Mouse (Mus musculus) forebrain, postnatal 0 days (tissue): ENCODE measurements around the gene Slc41a2. TPM values are rescaled to one million over a fixed set of nuclear protein-coding genes. Genes with fewer than 3 reads are reported as not detected.
A peak's percentile ranks its signal among the peaks of the same experiment; 100 is the strongest.

Experiments
- ATAC-seq: fragments of 200-750 bp; cut with Nextera tagmentation; 2 replicates; pipeline ENCODE4 v1.8.0; 2017; ENCODE audit warnings: mild to moderate bottlenecking, moderate library complexity
- DNase-seq: peaks from one replicate; pipeline ENCODE4 v3.0.0-alpha.2; 2015
- H3K27ac ChIP-seq: fragments of 300-500 bp; sonication (generic); 2 replicates; pipeline ENCODE4 v1.5.1; 2014; ENCODE audit warnings: low read depth, mild to moderate bottlenecking, antibody characterized with exemption, low read length, moderate library complexity, mixed read lengths
- H3K27me3 ChIP-seq: fragments of 300-500 bp; sonication (generic); 2 replicates; pipeline ENCODE4 v1.6.1; 2014; ENCODE audit warnings: mild to moderate bottlenecking, low read length, mixed read lengths; ENCODE audit not compliant: insufficient read depth
- H3K36me3 ChIP-seq: fragments of 300-500 bp; sonication (generic); 2 replicates; pipeline ENCODE4 v1.6.1; 2014; ENCODE audit warnings: mild to moderate bottlenecking, moderate library complexity; ENCODE audit not compliant: insufficient read depth
- H3K4me1 ChIP-seq: fragments of 300-500 bp; sonication (generic); 2 replicates; pipeline ENCODE4 v1.6.1; 2014; ENCODE audit warnings: antibody characterized with exemption; ENCODE audit not compliant: insufficient read depth
- H3K4me2 ChIP-seq: fragments of 300-500 bp; sonication (generic); 2 replicates; pipeline ENCODE4 v1.6.1; 2014; ENCODE audit warnings: low read depth, mild to moderate bottlenecking, moderate library complexity
- H3K4me3 ChIP-seq: fragments of 300-500 bp; sonication (generic); 2 replicates; pipeline ENCODE4 v1.5.1; 2014; ENCODE audit warnings: low read depth, low read length, mixed read lengths
- H3K9ac ChIP-seq: fragments of 300-500 bp; sonication (generic); 2 replicates; pipeline ENCODE4 v1.6.1; 2014; ENCODE audit warnings: mild to moderate bottlenecking
- H3K9me3 ChIP-seq: fragments of 300-500 bp; sonication (generic); 2 replicates; pipeline ENCODE4 v1.6.1; 2016; ENCODE audit warnings: low read length
- CTCF ChIP-seq: sonication (generic); IDR thresholded peaks from 2 replicates; pipeline ENCODE4 v1.5.1; 2016; ENCODE audit warnings: antibody characterized with exemption, control low read depth, low read depth
- WGBS: fragments of 180-500 bp; shearing (Covaris S2); extraction: QIAGEN DNeasy Blood & Tissue Kit; methylation state at CpG from one replicate; pipeline ENCODE4 v1.1.7; 2014; 5-methylcytosine and 5-hydroxymethylcytosine counted together
- polyA plus RNA-seq: library from polyadenylated mRNA; unstranded; fragments of >200 nt; fragmentation: Nextera tagmentation; extraction: Ambion mirVana; gene quantifications from 2 replicates; pipeline ENCODE4 v1.2.1, GENCODE M21; 2015
- total RNA-seq: library from RNA; depleted of rRNA; stranded (reverse); fragments of >200 nt; gene quantifications from 2 replicates; pipeline ENCODE4 v1.2.3, GENCODE M21; 2014; rRNA removed

Slc41a2 gene
- total RNA-seq (22.3 and 23.8 TPM in 2 replicates), polyA plus RNA-seq (5.5 and 10.1 TPM in 2 replicates)

DNA sequence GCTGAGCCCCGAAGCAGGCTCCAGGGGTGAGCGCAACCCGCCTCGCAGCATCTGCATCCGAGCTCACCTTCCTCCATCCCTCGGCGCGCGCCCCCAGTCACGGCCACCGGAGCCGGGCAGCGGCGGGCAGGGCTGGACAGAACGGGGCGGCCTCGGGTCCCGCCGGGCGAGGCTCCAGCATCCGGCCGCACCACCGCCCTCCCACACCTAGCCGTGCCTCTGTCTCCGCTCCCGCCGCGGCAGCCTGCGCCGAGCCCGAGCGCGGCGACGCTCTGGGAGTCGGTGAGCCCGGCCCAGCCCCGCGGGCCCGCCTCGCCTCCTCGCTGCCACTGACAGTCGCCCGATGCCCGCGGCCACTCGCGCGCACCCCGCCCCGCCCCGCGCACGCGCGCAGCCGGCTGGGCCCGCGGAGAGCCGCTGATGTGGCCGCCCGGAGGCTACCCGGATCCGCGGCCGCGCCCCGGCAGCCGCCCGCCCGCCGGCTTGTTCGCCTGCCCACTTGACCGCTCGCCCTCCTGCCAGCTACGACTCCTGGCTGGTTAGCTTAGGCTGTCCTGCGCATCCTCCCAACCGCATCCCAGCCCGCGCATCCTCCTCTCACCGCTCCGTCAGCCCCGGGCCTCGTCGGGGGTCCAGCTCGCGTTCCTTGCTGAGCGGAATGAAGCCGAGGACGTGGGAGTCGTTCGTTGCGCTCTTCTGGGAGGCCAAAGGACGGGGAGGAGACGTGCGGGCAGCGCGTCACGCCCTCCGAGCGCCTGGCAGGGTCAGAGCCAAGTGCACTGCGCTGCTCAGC lies at the start of gene Slc41a2:
TSS of gene Slc41a2 (minus strand) at position 724 of the 793 bp plus-strand sequence.
- peak; percentile 73 for DNase-seq
- Histone ChIP-seq H3K4me2 (peak within 1 kb of the TSS; percentile 83), H3K4me3 (peak within 1 kb of the TSS; percentile 75), H3K9me3 (no peaks in the 10 kb centered on the region), H3K9ac (peak within 1 kb of the TSS; percentile 86), H3K36me3 (no peaks in the 10 kb centered on the region), H3K4me1 (no peaks in the 10 kb centered on the region), H3K27me3 (no peaks in the 10 kb centered on the region; the same call in 1 of the 2 replicates), H3K27ac (peak within 1 kb of the TSS; percentile 73)
- WGBS, result 1% methylated on average over 94 of the region's 102 CpGs
- peak; percentile 92 for ATAC-seq
- TF ChIP-seq CTCF, result no peak

DNA sequence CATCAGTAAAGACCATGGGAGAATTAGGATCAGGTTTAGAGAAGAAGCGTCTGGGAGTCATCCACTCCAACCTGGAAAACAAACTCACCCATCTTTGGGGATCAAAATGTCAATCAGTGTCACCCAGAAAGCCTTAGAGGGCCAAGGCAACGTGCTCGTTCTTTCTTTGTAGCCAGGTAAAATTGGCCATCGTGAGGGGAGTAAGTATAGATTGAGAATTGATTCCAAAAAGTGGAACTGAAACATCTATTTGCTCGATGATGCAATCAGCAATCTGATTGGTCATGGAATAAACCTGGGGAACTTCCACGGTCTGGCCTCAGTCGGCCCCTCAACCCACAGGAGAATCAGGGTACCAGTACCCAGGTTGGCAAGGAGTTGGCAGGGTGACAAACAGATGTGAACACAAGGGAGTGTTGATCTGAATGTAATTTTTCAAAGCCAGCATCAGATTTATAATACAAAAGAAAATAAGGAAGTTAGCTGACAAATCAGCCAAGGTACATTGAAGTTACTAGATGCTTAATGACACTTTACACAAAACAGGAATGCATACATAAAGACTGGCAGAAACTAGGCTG lies 47.7 kb upstream of the Slc41a2 start:
- no peak overlapping the region for H3K4me3 ChIP-seq
- H3K27me3 ChIP-seq, result no peaks in the 10 kb centered on the region
- no peak for TF ChIP-seq CTCF
- no peak overlapping the region for H3K9ac ChIP-seq
- 96% methylated on average over 7 of the region's 7 CpGs for WGBS
- no peak for ATAC-seq
- no peaks in the 10 kb centered on the region for H3K4me1 ChIP-seq
- no peak overlapping the region for H3K4me2 ChIP-seq
- peaks cover 8% of the 10 kb centered on the region; the same call in 1 of the 2 replicates for H3K36me3 ChIP-seq
- no peaks in the 10 kb centered on the region for H3K9me3 ChIP-seq
- DNase-seq, result no peak
- H3K27ac ChIP-seq, result no peak overlapping the region

DNA sequence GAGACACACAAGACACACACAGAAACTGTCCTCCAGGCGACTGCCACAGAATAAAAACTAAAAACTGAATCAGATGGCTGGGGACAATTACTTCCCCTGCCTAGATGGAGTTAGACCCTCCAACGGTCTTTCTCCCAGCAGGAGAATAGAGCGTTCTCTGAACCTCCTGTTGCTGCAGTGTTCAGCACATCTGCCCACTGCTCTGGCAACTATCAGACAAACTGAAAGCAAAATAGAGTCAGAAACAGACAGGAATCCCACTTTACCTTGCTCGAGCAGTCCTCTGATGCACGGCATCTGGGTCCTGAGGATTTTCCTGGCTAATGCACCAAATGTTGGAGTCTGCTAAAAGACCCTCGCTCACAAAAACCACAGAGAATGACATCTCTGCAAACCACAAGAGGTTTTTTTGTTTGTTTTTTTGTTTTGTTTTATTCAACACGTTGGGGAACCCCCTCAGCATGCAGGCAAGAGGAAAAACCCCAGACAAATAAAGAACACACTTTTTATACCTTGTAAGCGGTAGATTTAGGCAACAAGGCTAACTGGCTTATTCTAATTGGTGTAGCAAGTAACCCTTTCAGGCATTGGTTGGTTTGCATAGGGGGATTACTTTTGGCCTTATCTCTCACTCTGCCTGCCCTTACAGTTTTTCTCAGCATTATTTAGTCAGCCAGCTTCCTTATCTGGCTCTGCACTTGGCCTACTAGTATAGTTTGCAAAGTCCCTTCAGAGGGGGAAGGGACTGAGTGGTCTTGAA lies 47.0 kb upstream of the Slc41a2 start:
- ATAC-seq (no peak), DNase-seq (no peak)
- Histone ChIP-seq H3K4me2 (no peak overlapping the region), H3K27me3 (no peaks in the 10 kb centered on the region), H3K27ac (no peak overlapping the region), H3K36me3 (peaks cover 8% of the 10 kb centered on the region; the same call in 1 of the 2 replicates), H3K9ac (no peak overlapping the region), H3K4me3 (no peak overlapping the region), H3K4me1 (no peaks in the 10 kb centered on the region), H3K9me3 (no peaks in the 10 kb centered on the region)
- 90% methylated on average over 8 of the region's 8 CpGs for WGBS
- no peak for TF ChIP-seq CTCF

DNA sequence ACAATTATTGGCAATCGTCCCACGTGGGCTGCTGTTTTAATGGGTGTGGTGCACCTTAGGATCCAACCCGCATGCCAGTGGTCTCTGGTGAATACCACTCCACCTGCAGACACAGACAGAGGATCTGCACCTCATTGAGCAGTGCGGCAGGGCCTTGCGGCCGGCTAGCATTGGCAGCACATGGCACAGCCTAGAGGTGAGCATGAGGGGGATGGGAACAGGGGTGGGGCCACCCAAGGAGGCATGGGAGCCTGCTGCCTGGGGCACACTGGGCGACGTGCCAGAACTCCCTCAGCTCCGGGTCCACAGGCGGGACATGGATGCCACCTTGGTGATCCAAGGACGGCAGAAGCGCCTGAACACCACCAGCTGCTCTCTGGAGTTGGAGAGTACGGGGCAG lies 46.2 kb upstream of the Slc41a2 start:
- H3K4me3 ChIP-seq, result no peak overlapping the region
- H3K27ac ChIP-seq, result no peak overlapping the region
- 89% methylated on average over 13 of the region's 13 CpGs for WGBS
- no peaks in the 10 kb centered on the region for H3K27me3 ChIP-seq
- no peaks in the 10 kb centered on the region for H3K9me3 ChIP-seq
- H3K36me3 ChIP-seq, result peaks cover 8% of the 10 kb centered on the region; the same call in 1 of the 2 replicates
- ATAC-seq, result no peak
- no peak for DNase-seq
- no peaks in the 10 kb centered on the region for H3K4me1 ChIP-seq
- no peak for TF ChIP-seq CTCF
- no peak overlapping the region for H3K4me2 ChIP-seq
- no peak overlapping the region for H3K9ac ChIP-seq

DNA sequence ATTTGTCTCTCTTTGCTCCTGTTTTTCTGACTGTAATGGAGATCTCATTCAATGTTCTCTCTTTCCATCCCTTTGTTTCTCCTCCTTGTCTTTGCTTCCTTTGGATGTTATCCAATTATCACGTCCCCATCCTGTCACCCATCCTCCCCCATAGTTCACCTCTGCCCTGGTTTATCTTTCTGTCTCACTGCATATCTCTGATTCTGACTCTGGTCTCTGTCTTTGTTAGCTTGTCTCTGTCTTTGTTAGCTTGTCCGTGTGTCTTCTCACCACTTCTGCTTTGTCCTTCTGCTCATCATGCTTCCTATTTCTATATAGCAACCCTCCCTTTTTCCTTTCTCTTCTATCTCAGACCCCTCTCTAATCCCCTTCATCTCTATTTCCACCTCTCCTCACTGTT lies 45.3 kb upstream of the Slc41a2 start:
- DNase-seq (no peak), ATAC-seq (no peak)
- no peaks in the 10 kb centered on the region for H3K4me1 ChIP-seq
- no peak overlapping the region for H3K4me3 ChIP-seq
- no peaks in the 10 kb centered on the region for H3K27me3 ChIP-seq
- no peak overlapping the region for H3K9ac ChIP-seq
- H3K27ac ChIP-seq, result no peak overlapping the region
- TF ChIP-seq CTCF, result no peak
- no peak overlapping the region for H3K4me2 ChIP-seq
- no peaks in the 10 kb centered on the region for H3K9me3 ChIP-seq
- 76% methylated on average over 2 of the region's 2 CpGs for WGBS
- peaks cover 8% of the 10 kb centered on the region; the same call in 1 of the 2 replicates for H3K36me3 ChIP-seq

DNA sequence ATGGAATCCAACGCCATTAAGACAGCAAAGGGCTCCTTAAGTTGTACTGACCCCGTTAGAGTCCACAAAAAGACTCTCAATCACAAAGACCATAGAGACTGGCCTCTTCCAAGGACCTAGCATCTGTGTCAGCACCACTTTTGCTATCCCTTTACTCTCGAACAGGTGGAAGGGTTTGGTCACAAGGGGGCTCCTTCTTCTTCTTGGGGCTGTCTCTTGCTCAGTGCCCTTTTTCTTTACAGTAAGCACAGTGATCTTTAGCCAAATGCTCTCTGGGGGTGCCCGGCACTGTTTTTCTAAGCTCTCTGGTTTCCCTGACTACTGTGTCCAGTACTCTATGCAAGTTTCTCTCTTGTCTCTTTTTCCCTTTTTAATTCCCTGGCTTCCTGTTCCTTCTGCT lies 44.8 kb upstream of the Slc41a2 start:
- H3K27me3 ChIP-seq, result no peaks in the 10 kb centered on the region
- 85% methylated on average over 4 of the region's 4 CpGs for WGBS
- ATAC-seq (no peak), DNase-seq (no peak)
- no peak for TF ChIP-seq CTCF
- H3K4me2 ChIP-seq, result no peak overlapping the region
- peaks cover 8% of the 10 kb centered on the region; the same call in 1 of the 2 replicates for H3K36me3 ChIP-seq
- no peak overlapping the region for H3K9ac ChIP-seq
- H3K27ac ChIP-seq, result no peak overlapping the region
- H3K4me3 ChIP-seq, result no peak overlapping the region
- no peaks in the 10 kb centered on the region for H3K4me1 ChIP-seq
- H3K9me3 ChIP-seq, result no peaks in the 10 kb centered on the region
